Mouse (Mus musculus): ENCODE results near the gene Prame.
"Not testable (repeated sequence)": the region's sequence is repeated elsewhere in the genome, so short reads cannot be mapped to it uniquely, and the experiment has no call there.

The Prame gene

DNA sequence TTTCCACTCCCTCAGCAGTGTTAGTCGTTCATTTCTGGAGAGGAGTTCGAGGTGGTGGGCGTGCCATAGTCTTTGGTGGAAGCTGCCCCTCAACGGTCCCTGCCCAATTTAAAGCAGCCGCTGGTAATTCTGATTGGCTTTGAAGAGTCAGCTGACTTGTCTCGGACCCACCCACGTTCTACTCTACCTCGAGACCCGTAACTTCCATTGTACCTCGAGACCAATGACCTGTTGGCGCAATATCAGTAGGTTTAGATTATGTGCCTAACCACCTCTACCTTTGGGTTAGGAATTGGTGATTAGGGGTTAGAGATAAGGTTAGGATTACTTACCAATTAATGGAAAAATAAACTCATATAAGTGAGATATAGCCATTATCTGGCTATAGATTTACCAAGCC is at the start of gene Prame:
Prame (minus strand) TSS at position 101 of the 400 bp plus-strand sequence.
- DNase-seq (ENCODE audit: low read depth, low spot score) = no peak

DNA sequence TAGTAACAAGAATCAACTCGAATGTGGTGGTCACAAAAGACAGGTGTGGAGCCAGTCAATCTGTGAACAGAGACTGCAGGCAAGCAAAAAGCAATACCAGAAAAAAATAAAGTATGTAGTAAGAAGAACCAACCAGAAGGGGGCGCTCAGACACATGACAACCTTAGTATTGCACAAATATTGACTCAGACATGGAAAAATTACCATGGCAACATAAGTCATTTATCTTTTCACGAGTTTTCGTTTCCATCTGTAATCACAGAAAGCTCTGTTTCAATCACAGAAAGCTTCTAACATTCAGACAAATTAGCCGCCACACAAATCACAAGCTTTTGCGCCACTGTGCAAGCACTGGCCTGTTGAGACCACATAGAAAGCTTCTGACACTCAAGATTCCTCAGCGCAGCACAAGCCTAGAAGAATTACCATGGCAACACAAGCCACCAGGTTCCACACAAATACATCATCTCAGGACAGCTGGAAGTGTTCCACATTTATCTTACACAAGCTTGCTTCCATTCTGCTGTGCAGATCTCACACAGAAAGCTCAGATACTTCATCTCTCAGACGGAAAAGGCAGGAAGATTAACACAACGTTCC is 24.8 kb upstream of the Prame start:
- peak; percentile 13 for DNase-seq (ENCODE audit: low read depth, low spot score)

DNA sequence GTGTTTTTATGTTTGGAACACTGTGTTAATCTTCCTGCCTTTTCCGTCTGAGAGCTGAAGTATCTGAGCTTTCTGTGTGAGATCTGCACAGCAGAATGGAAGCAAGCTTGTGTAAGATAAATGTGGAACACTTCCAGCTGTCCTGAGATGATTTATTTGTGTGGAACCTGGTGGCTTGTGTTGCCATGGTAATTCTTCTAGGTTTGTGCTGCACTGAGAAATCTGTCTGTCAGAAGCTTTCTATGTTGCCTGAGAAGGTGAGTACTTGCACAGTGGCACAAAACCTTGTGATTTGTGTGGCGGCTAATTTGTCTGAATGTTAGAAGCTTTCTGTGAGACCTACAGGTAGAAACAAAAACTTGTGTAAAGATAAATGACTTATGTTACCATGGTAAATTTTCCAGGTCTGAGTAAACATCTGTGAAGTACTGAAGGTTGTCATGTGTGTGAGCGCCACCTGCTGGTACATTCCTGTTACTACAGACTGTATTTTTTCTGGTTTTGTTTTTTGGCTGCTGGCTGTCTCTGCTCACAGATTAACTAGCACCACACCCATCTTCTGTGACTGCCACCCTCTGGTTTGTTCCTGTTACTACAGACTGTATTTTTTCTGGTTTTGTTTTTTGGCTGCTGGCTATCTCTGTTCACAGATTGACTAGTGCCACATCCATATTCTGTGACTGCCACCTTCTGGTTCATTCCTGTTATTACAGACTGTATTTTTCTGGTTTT is 26.0 kb downstream of the Prame start:
- not testable (repeated sequence) for DNase-seq (ENCODE audit: low read depth, low spot score)

DNA sequence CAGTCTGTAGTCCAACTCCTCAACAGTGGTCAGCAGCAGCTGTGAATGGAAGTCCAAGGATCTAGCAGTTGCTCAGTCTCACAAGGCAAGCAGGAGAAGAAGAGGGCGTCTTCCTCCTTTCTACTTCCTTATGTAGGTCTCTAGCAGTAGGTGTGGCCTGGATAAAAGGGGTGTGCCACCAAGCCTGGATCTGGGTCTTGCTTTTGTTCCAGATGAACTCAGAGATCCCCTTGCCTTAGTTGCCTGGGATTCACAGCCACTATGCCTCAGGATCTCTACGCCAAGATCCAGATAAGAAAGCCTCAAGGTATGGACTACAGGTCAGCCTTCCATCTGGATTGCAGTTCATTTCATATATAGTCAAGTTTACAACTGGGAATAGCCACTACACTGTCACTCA is 28.8 kb downstream of the Prame start, which contains the start of gene Nxf7:
Nxf7 (minus strand) TSS at position 101 of the 400 bp plus-strand sequence.
- no peak for DNase-seq (ENCODE audit: low read depth, low spot score)

DNA sequence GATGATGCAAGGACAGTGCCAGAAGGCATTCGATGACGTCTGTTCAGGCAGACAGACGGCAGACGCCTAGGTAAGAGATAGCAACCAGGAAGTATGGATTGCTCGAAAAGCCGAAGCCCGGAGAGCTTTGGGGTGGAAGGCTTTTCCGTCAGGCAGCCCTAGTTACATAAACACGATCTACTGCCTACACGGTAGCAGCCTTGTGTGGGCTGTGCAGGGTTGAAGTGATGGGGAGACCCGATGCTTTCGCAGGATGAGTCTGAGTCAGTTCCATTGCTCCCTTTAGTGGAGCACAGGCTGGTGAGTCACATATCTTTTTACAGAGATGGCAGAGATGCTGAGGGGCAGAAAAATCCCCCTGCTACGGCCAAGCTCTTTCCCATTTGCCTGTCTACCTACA is 29.4 kb downstream of the Prame start:
- no peak for DNase-seq (ENCODE audit: low read depth, low spot score)

DNA sequence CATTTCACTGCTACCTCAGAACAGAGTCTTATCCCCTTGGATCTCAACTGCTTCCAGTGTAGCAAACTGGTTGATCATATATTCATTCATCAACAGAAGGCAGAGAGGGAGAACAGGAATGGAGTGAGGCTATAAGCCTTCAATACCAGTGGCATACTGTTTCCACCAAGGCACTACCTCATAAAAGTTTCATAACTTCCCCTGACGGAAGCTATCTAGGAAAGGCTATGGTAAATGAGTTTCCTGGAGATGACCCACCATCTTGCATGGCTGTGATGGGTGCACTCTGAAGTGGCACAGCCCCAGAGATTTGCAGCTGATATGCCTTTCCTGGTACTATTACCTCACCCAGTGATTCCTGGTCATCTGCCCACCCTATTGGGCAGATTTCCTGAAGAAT is 51.1 kb downstream of the Prame start:
- DNase-seq (ENCODE audit: low read depth, low spot score) = no peak

DNA sequence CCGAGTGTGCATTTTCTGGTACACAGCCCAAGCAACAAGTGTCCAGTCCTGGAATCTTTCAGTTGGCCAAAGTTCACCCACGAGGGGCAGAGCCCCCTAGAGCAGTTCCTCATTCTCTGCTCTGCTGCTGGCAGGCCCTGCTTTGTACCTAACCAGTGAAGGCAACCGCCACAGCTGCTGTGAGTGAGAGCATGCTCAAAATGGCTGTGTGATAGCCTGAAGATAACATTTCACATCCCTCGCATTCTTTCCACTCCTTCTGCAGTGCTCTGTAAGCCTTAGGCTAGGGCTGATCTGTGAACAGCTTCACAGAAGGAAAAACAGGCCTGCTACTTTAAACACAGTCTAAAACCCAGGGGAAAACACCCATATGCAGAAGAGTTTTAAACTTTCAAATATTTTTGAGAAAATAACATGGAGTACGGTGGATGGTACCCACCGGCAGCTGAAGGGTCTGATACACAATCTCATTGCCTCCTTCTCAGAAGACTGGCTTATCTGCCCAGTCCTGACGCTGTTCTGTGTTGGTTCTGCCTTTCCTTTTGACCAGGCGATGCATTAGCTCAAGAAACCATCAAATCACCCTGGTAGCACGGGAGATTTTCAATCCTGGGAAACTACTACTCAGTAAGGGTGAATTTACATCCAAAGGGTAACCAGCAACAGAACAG is 52.4 kb downstream of the Prame start:
- DNase-seq (ENCODE audit: low read depth, low spot score) = not testable (repeated sequence)

DNA sequence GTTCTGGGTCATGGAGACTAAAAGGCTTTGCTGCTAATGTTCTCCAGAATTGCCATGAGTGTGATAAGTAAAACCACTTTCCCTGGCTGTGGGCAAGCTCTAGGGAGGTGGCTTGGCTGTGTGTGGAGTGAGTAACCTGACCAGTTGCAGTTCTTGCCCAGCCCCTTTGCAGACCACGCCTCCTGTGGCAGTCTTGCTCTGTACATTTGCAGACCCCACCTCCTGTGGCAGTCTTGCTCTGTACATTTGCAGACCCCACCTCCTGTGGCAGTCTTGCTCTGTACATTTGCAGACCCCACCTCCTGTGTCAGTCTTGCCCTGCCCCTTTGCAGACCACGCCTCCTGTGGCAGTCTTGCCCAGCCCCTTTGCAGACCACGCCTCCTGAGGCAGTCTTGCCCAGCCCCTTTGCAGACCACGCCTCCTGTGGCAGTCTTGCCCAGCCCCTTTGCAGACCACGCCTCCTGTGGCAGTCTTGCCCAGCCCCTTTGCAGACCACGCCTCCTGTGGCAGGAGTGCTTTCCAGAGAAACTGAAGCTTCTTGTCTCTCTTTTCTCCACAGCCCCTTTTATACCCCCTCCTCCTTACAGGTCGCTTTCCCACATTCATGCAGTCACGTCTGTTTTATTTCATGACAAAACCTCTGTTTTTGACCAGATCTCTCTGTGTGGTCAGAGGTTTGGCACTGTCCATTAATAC is 53.1 kb downstream of the Prame start:
- not testable (repeated sequence) for DNase-seq (ENCODE audit: low read depth, low spot score)

DNA sequence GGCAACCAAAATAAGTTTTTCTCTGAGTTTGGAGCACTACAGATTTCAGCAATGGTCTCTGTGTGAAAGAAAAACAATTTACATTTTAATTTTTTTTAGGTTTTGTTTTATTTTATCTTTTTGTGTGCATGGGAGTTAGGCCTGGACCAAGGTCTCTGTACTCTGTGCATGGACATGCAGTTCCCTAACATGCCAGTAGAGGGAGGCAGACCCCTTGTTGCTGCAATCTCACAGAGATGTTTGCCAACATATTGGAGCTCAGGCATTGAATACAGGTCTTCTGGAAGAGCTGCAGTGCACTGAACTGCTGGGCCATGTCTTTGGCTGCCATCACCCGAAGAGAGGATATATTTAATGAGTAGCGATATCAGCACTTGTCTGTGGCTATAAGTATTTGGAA is 58.0 kb downstream of the Prame start:
- DNase-seq (ENCODE audit: low read depth, low spot score) = peak; percentile 30

DNA sequence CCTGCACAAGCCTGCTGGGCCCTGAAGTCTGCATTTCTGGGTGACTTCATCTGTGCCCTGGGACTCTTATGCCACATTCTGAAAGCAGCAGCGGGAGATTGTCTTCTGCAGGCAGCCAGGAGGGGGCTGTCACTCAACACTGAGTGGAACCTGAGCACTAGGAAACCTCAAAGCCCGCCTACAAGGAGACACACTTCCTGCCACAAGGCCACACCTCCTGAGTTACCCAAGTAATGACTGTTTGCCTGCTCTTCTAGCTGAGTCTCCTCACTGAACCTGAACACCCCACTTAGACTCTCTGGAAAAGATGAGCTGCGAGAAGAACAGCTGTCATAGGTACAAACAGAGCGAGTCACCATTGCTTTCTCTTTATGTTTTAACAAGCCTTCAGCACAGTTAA is 62.6 kb downstream of the Prame start:
- DNase-seq (ENCODE audit: low read depth, low spot score) = not testable (repeated sequence)

Measured in embryo, embryonic 11.5 days (tissue).